Mouse (Mus musculus) erythroblast, embryonic 14.5 days (primary cell): ENCODE data around the gene Idh1.

Experiments
- GATA1 ChIP-seq: IDR thresholded peaks from 2 replicates; pipeline ENCODE4 v1.6.1; 2012; ENCODE audit warnings: low read length, inconsistent platforms, mixed read lengths
- TAL1 ChIP-seq: IDR thresholded peaks from 3 replicates; pipeline ENCODE4 v1.6.1; 2012; ENCODE audit warnings: low read length, inconsistent platforms, mixed read lengths

GRCm38 (mm10) chr1:65169536-65169935 lies 16.8 kb downstream of the Idh1 start:
- TF ChIP-seq GATA1 = no peak
- no peak for TF ChIP-seq TAL1
